Mouse (Mus musculus): ENCODE measurements at regions not wholly inside any gene's neighbourhood (a gene's known extent, or its start where the extent isn't known, plus 50 kb on each side); places are given as distances from the start of the nearest gene placed in this dataset.

DNA sequence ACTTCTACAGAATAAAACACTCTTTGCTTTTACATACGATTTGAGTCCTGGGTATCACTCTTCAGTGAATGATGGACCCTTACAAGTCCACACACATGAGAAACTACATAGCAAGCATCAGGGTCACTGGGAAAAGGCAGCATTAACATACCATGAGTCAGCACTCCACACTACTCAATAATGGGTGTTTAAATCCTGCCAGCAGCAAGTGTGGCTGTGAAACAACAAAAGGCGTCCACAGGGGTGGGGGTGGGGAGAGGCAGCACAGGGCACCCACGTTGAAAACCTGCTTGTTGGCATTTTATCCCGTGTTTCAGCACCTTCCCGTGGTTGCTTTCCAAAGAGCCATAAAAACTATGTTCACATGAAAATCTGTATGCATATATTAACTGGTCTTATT, 204.0 kb upstream of the Nabp1 start:
- no peak overlapping the region for H3K4me2 ChIP-seq
- H3K9ac ChIP-seq (ENCODE audit: low read depth, low read length): no peak overlapping the region
- DNase-seq (ENCODE audit: low spot score): no peak
- no peak overlapping the region for H3K27ac ChIP-seq (ENCODE audit: low read depth, low read length)
- H3K4me1 ChIP-seq (replicated peaks; ENCODE audit: control insufficient read depth, insufficient read depth, low read length): no peaks in the 10 kb centered on the region
- H3K36me3 ChIP-seq (ENCODE audit: control insufficient read depth, insufficient read depth, low read length): no peaks in the 10 kb centered on the region
- ATAC-seq (replicated peaks; ENCODE audit: low FRiP score): no peak
- H3K9me3 ChIP-seq (ENCODE audit: control insufficient read depth, low read length): no peaks in the 10 kb centered on the region
- no peaks in the 10 kb centered on the region for H3K27me3 ChIP-seq (replicated peaks; ENCODE audit: control insufficient read depth, insufficient read depth, low read length)
- WGBS: 83% methylated on average over 5 of the region's 5 CpGs
- no peak overlapping the region for H3K4me3 ChIP-seq (ENCODE audit: low read depth, low read length)

DNA sequence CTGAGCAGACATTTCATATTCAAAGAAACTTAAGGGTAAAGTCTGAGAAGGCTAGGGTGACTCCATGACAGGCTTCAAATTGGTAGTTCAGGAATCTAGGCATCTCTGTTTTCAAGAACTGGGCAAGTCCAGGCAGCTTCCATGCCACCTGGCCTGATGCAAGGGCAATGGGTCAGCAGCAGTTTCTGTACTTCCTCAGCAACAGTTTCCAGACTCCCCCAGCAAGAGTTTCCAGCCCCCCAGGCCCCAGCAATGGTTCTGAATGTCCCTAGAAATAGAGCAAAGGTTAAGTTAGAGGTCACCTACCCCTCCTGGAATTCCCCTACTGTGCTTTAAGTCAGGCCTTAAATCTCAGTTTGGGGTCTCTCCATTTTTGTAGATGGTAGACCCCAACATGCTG, 203.6 kb upstream of the Nabp1 start:
- no peak overlapping the region for H3K9ac ChIP-seq (ENCODE audit: low read depth, low read length)
- H3K36me3 ChIP-seq (ENCODE audit: control insufficient read depth, insufficient read depth, low read length): no peaks in the 10 kb centered on the region
- H3K4me1 ChIP-seq (replicated peaks; ENCODE audit: control insufficient read depth, insufficient read depth, low read length): no peaks in the 10 kb centered on the region
- no peaks in the 10 kb centered on the region for H3K9me3 ChIP-seq (ENCODE audit: control insufficient read depth, low read length)
- H3K4me2 ChIP-seq: no peak overlapping the region
- H3K4me3 ChIP-seq (ENCODE audit: low read depth, low read length): no peak overlapping the region
- no peak overlapping the region for H3K27ac ChIP-seq (ENCODE audit: low read depth, low read length)
- DNase-seq (ENCODE audit: low spot score) (no peak), ATAC-seq (replicated peaks; ENCODE audit: low FRiP score) (no peak)
- no peaks in the 10 kb centered on the region for H3K27me3 ChIP-seq (replicated peaks; ENCODE audit: control insufficient read depth, insufficient read depth, low read length)

- H3K4me1 ChIP-seq (replicated peaks; ENCODE audit: control insufficient read depth, insufficient read depth, low read length): no peaks in the 10 kb centered on the region
- no peaks in the 10 kb centered on the region for H3K9me3 ChIP-seq (ENCODE audit: control insufficient read depth, low read length)
- H3K4me2 ChIP-seq: no peak overlapping the region
- WGBS: 74% methylated on average over 6 of the region's 6 CpGs
- H3K27me3 ChIP-seq (replicated peaks; ENCODE audit: control insufficient read depth, insufficient read depth, low read length): no peaks in the 10 kb centered on the region
- no peak overlapping the region for H3K9ac ChIP-seq (ENCODE audit: low read depth, low read length)
- H3K27ac ChIP-seq (ENCODE audit: low read depth, low read length): no peak overlapping the region
- no peak for ATAC-seq (replicated peaks; ENCODE audit: low FRiP score)
- DNase-seq (ENCODE audit: low spot score): no peak
- H3K4me3 ChIP-seq (ENCODE audit: low read depth, low read length): no peak overlapping the region
- no peaks in the 10 kb centered on the region for H3K36me3 ChIP-seq (ENCODE audit: control insufficient read depth, insufficient read depth, low read length)
Measured at GRCm38 (mm10) chr1:51680725-51681124, 202.5 kb upstream of the Nabp1 start.

- H3K9me3 ChIP-seq (ENCODE audit: control insufficient read depth, low read length): no peaks in the 10 kb centered on the region
- no peaks in the 10 kb centered on the region for H3K36me3 ChIP-seq (ENCODE audit: control insufficient read depth, insufficient read depth, low read length)
- H3K9ac ChIP-seq (ENCODE audit: low read depth, low read length): no peak overlapping the region
- no peak for ATAC-seq (replicated peaks; ENCODE audit: low FRiP score)
- H3K4me3 ChIP-seq (ENCODE audit: low read depth, low read length): no peak overlapping the region
- no peak overlapping the region for H3K27ac ChIP-seq (ENCODE audit: low read depth, low read length)
- WGBS: 72% methylated on average over 6 of the region's 6 CpGs
- no peaks in the 10 kb centered on the region for H3K27me3 ChIP-seq (replicated peaks; ENCODE audit: control insufficient read depth, insufficient read depth, low read length)
- DNase-seq (ENCODE audit: low spot score): no peak
- no peaks in the 10 kb centered on the region for H3K4me1 ChIP-seq (replicated peaks; ENCODE audit: control insufficient read depth, insufficient read depth, low read length)
- no peak overlapping the region for H3K4me2 ChIP-seq
Measured at GRCm38 (mm10) chr1:51678290-51678928, 200.2 kb upstream of the Nabp1 start.

DNA sequence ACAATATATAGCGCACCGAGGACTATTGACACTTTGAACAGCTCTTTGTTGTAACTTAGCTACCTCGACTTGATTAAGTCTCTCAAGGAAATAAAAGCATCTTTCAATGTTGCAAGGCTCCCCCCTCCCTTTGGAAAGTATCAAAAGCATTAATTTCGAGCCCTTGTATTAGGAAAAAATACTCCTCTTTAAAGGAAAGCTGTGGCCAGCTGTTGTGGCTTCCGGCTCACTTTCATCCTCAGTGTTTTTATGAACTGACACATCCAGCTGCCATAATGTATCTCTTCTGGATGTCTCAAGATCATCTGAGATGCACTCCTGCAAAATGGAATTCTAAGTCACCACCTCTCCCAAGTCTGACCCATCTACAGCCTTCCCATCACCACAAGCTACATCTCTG, 199.6 kb upstream of the Nabp1 start:
- no peak for ATAC-seq (replicated peaks; ENCODE audit: low FRiP score)
- 70% methylated on average over 5 of the region's 5 CpGs for WGBS
- H3K27me3 ChIP-seq (replicated peaks; ENCODE audit: control insufficient read depth, insufficient read depth, low read length): no peaks in the 10 kb centered on the region
- no peak overlapping the region for H3K4me3 ChIP-seq (ENCODE audit: low read depth, low read length)
- H3K9ac ChIP-seq (ENCODE audit: low read depth, low read length): no peak overlapping the region
- H3K4me2 ChIP-seq: no peak overlapping the region
- no peaks in the 10 kb centered on the region for H3K9me3 ChIP-seq (ENCODE audit: control insufficient read depth, low read length)
- no peak overlapping the region for H3K27ac ChIP-seq (ENCODE audit: low read depth, low read length)
- H3K36me3 ChIP-seq (ENCODE audit: control insufficient read depth, insufficient read depth, low read length): no peaks in the 10 kb centered on the region
- H3K4me1 ChIP-seq (replicated peaks; ENCODE audit: control insufficient read depth, insufficient read depth, low read length): no peaks in the 10 kb centered on the region
- DNase-seq (ENCODE audit: low spot score): no peak

DNA sequence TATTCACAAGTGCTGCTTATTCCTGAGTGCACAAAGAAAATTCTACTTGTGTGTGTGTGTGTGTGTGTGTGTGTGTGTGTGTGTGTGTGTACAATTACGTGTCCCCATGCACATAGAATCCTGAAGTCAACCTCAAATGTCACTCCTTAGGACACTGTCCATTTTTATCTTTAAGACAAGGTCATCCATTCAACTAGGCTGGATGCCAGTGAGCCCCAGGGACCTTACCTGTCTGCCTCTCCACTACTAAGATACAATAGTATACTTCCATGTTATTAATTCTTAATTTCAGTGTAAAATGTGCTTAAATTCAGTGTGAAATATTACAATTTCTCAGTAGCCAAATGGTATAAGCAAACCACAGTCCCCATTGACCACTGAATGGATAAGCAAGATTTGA, 193.5 kb upstream of the Nabp1 start:
- no peak overlapping the region for H3K4me2 ChIP-seq
- WGBS: 80% methylated on average over 1 of the region's 1 CpGs
- no peaks in the 10 kb centered on the region for H3K27me3 ChIP-seq (replicated peaks; ENCODE audit: control insufficient read depth, insufficient read depth, low read length)
- DNase-seq (ENCODE audit: low spot score) (no peak), ATAC-seq (replicated peaks; ENCODE audit: low FRiP score) (no peak)
- no peak overlapping the region for H3K4me3 ChIP-seq (ENCODE audit: low read depth, low read length)
- no peaks in the 10 kb centered on the region for H3K4me1 ChIP-seq (replicated peaks; ENCODE audit: control insufficient read depth, insufficient read depth, low read length)
- H3K27ac ChIP-seq (ENCODE audit: low read depth, low read length): no peak overlapping the region
- no peak overlapping the region for H3K9ac ChIP-seq (ENCODE audit: low read depth, low read length)
- H3K9me3 ChIP-seq (ENCODE audit: control insufficient read depth, low read length): no peaks in the 10 kb centered on the region
- H3K36me3 ChIP-seq (ENCODE audit: control insufficient read depth, insufficient read depth, low read length): no peaks in the 10 kb centered on the region

- no peak overlapping the region for H3K4me3 ChIP-seq (ENCODE audit: low read depth, low read length)
- ATAC-seq (replicated peaks; ENCODE audit: low FRiP score) (no peak), DNase-seq (ENCODE audit: low spot score) (no peak)
- no peaks in the 10 kb centered on the region for H3K36me3 ChIP-seq (ENCODE audit: control insufficient read depth, insufficient read depth, low read length)
- no peak overlapping the region for H3K27ac ChIP-seq (ENCODE audit: low read depth, low read length)
- 33% methylated on average over 3 of the region's 3 CpGs for WGBS
- no peak overlapping the region for H3K9ac ChIP-seq (ENCODE audit: low read depth, low read length)
- no peak overlapping the region for H3K4me2 ChIP-seq
- no peaks in the 10 kb centered on the region for H3K9me3 ChIP-seq (ENCODE audit: control insufficient read depth, low read length)
- no peaks in the 10 kb centered on the region for H3K27me3 ChIP-seq (replicated peaks; ENCODE audit: control insufficient read depth, insufficient read depth, low read length)
- no peaks in the 10 kb centered on the region for H3K4me1 ChIP-seq (replicated peaks; ENCODE audit: control insufficient read depth, insufficient read depth, low read length)
Measured at GRCm38 (mm10) chr1:51671287-51671686, 193.1 kb upstream of the Nabp1 start.

GRCm38 (mm10) chr1:51670009-51670408, 191.8 kb upstream of the Nabp1 start:
- Histone ChIP-seq H3K27me3 (replicated peaks; ENCODE audit: control insufficient read depth, insufficient read depth, low read length) (no peaks in the 10 kb centered on the region), H3K9ac (ENCODE audit: low read depth, low read length) (no peak overlapping the region), H3K4me2 (no peak overlapping the region), H3K4me1 (replicated peaks; ENCODE audit: control insufficient read depth, insufficient read depth, low read length) (no peaks in the 10 kb centered on the region), H3K27ac (ENCODE audit: low read depth, low read length) (no peak overlapping the region), H3K4me3 (ENCODE audit: low read depth, low read length) (no peak overlapping the region), H3K36me3 (ENCODE audit: control insufficient read depth, insufficient read depth, low read length) (no peaks in the 10 kb centered on the region), H3K9me3 (ENCODE audit: control insufficient read depth, low read length) (no peaks in the 10 kb centered on the region)
- ATAC-seq (replicated peaks; ENCODE audit: low FRiP score) (no peak), DNase-seq (ENCODE audit: low spot score) (no peak)
- WGBS: 69% methylated on average over 3 of the region's 3 CpGs

DNA sequence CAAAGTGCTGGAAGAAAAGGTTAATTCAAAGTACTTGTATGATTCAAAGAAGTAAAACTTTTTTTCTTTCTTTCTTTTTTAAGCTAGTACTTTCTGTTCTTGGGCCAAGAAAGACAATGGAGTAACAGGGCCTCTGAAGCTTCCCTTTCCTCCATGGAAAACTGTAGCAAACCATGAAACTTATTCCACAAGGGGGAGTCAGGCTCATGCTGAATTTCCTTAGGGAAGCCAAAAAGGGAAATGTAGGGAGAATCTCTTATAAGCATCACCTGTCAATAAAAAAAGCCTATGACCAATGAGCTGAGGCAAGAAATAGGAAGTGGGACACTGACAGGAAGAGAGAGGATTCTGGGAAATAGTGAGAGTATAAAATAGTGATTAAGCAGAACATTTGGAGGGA, 190.7 kb upstream of the Nabp1 start:
- DNase-seq (ENCODE audit: low spot score) (no peak), ATAC-seq (replicated peaks; ENCODE audit: low FRiP score) (no peak)
- H3K27ac ChIP-seq (ENCODE audit: low read depth, low read length): no peak overlapping the region
- no peaks in the 10 kb centered on the region for H3K4me1 ChIP-seq (replicated peaks; ENCODE audit: control insufficient read depth, insufficient read depth, low read length)
- no peaks in the 10 kb centered on the region for H3K36me3 ChIP-seq (ENCODE audit: control insufficient read depth, insufficient read depth, low read length)
- H3K4me3 ChIP-seq (ENCODE audit: low read depth, low read length): no peak overlapping the region
- H3K9ac ChIP-seq (ENCODE audit: low read depth, low read length): no peak overlapping the region
- H3K9me3 ChIP-seq (ENCODE audit: control insufficient read depth, low read length): no peaks in the 10 kb centered on the region
- H3K27me3 ChIP-seq (replicated peaks; ENCODE audit: control insufficient read depth, insufficient read depth, low read length): no peaks in the 10 kb centered on the region
- no peak overlapping the region for H3K4me2 ChIP-seq
